Mouse (Mus musculus) cortical plate, adult 2 months (tissue): ENCODE results near the gene Zc3h7a.

Experiments
- CTCF ChIP-seq: fragments of 200-500 bp; IDR thresholded peaks from 2 replicates; pipeline ENCODE4 v1.5.1; 2011; ENCODE audit warnings: mild to moderate bottlenecking, control low read depth, low read length; ENCODE audit not compliant: insufficient read depth; ENCODE audit errors: extremely low read depth
- POLR2A ChIP-seq: fragments of 200-500 bp; IDR thresholded peaks from 2 replicates; pipeline ENCODE4 v1.6.1; 2011; ENCODE audit warnings: mild to moderate bottlenecking, low read length, control low read depth; ENCODE audit not compliant: insufficient read depth; ENCODE audit errors: extremely low read depth

GRCm38 (mm10) chr16:11171679-11172078, 4.5 kb downstream of the Zc3h7a start:
- TF ChIP-seq CTCF (no peak), POLR2A (no peak)
